ENCODE assay signal across 1 mouse cellular context in genomic region chr7:4776861-4777830, GRCm38 (mm10).
TF ChIP-seq lines count a peak whose summit lies in the region.

No protein-coding gene starts in this region.

TF ChIP-seq in CH12.LX, 34 proteins besides CTCF, POLR2A, EP300 and RAD21:
- TF ChIP-seq IRF4 (IDR thresholded peaks at IDR 0.05; ENCODE audit: low read depth, low read length) (no peak), ZC3H11A (IDR thresholded peaks at IDR 0.05; ENCODE audit: low read depth, low read length) (no peak), CHD2 (IDR thresholded peaks at IDR 0.05; ENCODE audit: low read length) (peak; percentile 42; the same call in 1 of the 2 replicates)
